Mouse (Mus musculus): ENCODE data around the gene Pde5a.

- TF ChIP-seq GATA1 (IDR thresholded peaks at IDR 0.05; ENCODE audit: borderline replicate concordance, low read length) (no peak), FLI1 (IDR thresholded peaks at IDR 0.05; ENCODE audit: low read length) (no peak)
Observed at GRCm38 (mm10) chr3:122710141-122710540, 18.6 kb upstream of the Pde5a start.

All from megakaryocyte, embryonic 14.5 days (primary cell).